Mouse (Mus musculus): ENCODE results near the gene Ahctf1.
"Not testable (repeated sequence)": the region's sequence is repeated elsewhere in the genome, so short reads cannot be mapped to it uniquely, and the experiment has no call there.

The Ahctf1 gene

DNA sequence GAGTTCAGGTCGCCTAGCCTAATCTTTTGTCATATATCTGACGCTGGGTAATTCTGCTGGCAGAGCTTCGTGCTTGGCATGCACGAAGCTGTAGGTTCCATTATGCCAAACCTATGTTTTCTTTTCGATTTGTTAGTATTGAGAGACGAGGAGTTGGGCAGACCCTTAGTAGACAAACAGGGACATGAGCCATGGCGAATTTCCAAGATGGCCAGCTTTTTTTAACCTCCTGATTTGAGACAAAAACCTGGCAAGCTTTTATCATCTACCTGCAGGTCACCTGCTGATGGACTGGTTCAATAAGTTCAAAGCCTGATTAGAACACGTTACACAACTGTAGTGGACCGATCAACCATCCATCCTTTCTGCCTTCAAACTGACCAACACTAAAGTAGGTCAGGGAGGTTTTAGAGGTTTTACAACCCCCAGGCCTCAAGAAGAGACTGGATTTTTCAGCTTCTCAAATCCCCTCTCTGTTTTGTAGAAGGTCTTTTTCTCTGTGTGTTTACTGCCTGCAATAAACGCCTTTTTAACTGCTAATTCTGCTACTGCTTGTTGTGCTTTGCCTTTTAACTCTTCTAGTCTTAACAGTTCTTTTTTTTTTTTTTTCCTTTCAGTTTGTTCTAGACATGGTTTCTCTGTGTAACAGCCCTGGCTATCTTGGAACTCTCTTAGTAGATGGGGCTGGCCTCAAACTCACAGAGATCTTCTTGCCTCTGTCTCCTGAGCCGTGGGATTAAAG lies 831 bp upstream of the Ahctf1 start:
- DNase-seq (ENCODE audit: low spot score): peak; percentile 20

DNA sequence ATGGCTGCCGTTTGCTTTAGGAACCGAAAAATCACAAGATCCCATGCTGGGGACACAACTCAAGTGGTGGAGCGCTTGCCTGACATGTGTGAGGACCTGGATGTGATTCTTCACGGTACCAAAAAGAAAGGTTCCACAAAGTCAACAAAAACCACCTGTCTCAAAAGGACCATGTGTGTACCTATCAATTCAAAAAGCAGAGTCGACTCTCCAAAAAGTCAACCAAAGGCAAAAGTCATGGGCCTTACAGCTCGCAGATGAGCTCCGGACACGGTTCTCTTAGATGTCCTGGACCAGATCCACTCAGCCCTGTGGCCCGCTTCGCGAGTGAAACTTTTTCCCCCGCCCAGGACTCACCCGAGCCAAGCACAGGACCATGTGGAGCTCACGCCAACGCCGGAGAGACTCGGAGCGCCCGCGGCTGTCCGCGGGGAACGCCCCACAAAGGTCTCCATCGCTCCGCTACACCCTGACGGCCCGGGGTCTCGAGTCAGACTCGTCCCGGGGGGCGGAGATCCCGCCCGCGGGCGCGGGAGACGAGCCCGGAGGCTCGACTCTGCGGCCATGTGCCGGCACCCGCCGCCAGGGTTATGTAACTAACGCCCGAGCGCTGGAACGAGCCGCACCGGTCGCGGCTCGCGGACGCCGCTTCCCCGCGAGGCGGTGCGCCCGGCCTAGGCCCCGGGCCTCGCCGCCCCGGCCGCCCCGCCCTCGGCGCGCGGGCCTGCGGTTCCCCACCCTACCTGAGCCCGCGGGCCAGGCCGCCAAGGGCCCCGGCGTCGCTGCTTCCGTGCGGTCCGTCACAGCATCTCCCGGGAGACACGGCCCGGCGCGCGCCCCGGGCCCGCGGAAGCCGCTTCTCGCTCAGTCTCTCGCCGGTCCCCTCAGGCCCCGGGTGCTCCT lies 619 bp downstream of the Ahctf1 start, which contains the start of gene Gm10518:
Gene Gm10518 (plus strand): TSS at position 767 of the 903 bp plus-strand sequence.
- peak; percentile 71 for DNase-seq (ENCODE audit: low spot score)

DNA sequence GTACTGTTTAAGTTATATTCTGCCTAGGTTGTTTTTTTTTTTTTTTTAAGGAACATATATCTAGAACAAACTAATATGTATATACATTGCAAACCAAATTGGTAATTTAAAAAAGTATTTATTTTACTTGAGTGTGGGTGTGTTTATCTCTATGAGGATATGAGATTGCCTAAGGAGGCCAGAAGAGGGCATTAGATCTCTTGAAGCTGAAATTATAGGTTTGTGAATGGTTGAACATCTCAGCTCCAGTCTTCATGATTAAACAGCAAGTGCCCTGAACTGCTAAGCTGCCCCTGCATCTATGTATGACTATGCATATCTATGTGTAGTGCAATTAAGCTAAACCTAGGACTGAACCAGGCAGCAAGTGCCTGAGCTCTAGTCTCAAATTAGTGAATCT lies 4.7 kb downstream of the Ahctf1 start:
- no peak for DNase-seq (ENCODE audit: low spot score)

DNA sequence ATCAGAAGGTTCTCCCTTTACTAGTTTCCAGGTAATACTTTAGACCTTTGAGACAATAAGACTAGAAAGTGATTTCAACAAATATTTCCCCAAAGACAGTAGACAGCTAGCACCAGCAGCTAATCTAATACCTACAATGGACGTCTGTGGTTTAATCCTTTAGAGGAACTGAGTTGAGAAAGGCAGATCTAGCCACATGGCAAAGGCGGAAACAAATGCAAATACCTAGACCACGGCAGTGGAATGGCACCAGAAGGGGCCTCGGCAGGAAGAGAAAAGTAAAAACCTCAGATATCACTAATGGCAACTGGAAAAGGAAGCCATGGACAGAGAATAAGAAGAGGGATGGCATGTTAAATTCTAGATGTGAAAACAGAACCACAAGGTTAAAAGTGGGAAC lies 16.2 kb downstream of the Ahctf1 start:
- DNase-seq (ENCODE audit: low spot score): no peak

DNA sequence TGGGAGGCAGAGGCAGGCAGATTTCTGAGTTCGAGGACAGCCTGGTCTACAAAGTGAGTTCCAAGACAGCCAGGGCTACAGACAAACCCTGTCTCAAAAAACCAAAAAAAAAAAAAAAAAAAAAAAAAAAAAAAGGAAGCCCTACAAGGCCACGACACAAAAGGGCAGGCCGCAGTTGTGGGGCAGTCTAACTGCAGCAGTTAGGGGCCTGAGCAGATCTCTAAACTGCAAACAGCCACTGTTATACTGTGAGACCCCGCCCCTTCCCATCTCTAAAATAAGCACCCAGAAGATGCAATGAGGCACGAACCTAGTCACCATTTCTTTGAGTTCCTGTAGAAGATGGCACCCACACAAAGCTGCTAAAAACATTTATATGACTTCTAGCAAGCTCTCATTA lies 18.0 kb downstream of the Ahctf1 start:
- no peak for DNase-seq (ENCODE audit: low spot score)

DNA sequence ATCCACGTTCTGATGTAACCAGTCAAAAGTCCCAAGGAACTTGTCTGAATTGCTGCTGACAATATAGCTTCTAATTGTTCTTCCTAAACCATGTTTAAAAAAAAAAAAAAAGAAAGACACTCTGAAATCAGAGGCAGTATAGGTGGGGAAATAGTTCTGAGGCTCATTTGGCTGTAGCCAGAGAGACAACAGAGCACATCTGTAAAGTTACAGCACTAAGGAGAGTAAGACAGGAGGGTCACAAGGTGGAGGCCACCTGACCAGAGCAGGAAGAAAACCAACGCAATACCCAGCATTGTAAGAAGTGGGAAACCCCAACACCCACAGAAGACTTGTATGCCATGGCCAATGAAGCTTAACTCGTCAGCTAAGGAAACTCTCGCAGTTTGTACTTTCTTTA lies 19.4 kb downstream of the Ahctf1 start:
- no peak for DNase-seq (ENCODE audit: low spot score)

DNA sequence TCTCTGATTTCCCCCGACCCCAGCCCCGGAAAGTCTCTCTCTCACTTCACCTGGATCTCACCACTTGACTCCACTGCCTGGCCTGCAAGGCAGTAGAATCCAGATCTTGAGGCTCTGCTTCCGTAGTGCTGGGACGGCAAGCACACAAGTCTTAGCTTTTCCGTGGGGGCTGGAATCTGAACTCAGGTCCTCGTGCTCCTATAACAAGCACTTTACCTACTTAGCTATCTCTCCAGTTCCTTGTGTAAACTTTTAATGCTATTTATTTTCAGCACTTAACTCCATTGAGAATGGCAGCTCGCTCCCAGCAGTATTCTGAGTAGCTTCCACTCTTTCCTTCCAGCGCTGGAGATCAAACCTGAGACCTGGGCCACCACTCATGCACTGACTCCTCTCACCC lies 26.6 kb downstream of the Ahctf1 start:
- DNase-seq (ENCODE audit: low spot score): no peak

DNA sequence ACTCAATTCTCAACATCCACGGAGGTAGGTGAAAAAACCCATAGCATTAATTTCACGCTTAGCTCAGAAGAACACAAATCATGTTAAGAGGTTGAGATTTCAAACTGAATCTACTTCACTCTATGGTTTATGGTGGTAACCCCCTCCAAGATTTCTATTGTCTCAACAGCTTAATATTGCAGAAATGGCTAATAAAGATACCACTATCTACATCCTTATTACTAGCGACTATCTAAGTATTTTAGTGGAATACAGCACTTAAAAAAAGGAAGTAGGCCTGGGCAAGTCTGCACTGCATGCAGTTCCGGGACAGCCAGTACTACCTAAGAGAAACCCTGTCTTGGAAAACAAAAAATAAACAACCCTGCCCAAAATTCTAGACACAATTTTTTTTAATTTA lies 42.9 kb downstream of the Ahctf1 start:
- DNase-seq (ENCODE audit: low spot score): no peak

DNA sequence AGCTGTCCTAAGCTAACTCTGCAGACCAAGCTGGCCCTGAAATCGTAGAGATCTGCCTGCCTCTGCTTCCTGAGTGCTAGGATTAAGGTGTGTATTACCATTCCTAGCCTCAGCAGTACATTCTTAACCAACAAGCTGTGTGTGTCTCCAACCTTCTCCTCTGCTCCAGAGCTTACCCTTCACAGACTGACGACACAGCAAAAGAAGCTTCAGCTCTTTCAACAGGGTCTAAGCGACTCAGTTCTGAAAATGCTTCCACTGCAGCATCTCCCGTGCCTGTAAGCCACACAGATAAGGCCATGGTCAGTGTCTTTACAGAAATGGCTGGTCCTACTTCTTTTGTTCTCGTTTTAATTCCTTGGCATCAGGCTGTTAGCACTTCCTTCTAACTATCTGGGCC lies 43.4 kb downstream of the Ahctf1 start:
- no peak for DNase-seq (ENCODE audit: low spot score)

DNA sequence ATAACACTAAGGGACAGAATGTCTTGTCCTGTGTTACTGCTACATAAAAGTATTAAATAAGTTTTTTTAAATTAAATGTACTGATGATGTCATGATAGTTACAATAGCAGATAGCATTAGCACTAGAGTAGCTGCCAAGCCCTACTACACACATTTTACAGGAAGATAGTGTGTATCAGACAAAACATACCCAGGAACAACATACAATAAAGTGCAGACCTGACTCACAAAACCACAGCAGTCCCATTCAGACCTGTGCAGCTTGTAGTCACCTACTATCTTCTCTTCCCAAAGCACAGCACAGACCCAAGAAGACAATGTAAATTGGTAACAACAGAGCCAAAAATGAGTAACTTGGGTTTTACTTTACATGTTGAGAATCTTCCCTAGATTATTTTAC lies 47.0 kb downstream of the Ahctf1 start:
- DNase-seq (ENCODE audit: low spot score): no peak

DNA sequence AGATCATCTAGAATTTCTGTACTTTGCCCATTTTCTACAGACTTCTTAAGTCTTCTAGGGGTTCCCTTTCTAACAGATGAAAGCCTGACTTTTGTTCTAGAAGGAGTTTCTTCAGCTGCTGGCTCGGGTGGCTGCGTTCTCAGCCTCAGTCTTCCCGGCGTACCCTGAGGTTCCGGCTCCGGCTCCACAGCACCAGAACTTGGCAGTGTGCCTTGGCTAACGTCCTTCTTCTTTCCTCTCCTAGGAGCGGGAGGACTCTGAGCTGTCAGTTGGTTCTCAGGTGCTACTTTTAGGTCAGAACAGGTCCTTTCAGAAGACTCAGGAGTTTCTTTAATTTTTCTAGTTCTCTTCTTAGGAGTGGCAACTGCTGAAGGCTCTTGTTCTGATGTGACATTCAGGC lies 50.5 kb downstream of the Ahctf1 start:
- DNase-seq (ENCODE audit: low spot score): no peak

DNA sequence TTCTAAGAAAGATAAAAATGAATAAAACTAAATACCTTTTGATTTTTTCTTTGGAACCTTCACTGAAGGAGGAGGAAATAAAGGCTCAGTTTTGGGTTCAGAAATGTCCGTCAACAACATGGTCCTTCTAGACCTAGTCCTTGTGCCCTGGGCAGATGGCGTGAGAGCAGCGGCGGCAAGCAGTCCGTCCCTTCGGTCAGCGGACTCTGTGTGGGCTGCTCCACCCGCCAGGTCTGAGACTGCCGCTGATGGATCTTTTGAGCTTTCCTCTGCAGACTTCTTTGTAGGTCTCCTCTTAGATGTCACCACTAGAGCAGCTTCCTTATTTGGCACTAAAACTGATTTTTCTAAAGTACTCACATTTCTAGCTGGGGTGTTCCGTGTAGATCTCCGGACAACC lies 51.2 kb downstream of the Ahctf1 start:
- DNase-seq (ENCODE audit: low spot score): no peak

DNA sequence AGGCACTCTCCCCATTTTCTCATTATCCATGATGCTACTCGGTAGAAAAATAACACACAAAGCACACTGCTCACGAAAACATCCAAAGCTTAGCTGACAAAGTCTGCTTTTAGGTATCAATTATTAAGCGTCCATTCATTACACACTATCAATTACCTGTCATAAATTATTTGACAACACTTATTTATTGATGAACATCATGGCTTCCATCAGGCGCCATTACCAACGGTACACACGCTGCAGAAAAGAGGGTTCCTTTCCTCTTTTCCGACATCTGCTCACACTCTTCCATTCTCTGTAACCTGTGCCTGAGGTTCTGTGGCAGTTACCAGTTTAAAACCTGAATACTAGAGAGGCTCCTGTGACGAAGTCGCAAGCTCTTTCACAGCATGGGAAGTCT lies 58.3 kb downstream of the Ahctf1 start, which contains the start of gene Kif28:
Gene Kif28 (minus strand): TSS at position 101 of the 400 bp plus-strand sequence.
- no peak for DNase-seq (ENCODE audit: low spot score)

DNA sequence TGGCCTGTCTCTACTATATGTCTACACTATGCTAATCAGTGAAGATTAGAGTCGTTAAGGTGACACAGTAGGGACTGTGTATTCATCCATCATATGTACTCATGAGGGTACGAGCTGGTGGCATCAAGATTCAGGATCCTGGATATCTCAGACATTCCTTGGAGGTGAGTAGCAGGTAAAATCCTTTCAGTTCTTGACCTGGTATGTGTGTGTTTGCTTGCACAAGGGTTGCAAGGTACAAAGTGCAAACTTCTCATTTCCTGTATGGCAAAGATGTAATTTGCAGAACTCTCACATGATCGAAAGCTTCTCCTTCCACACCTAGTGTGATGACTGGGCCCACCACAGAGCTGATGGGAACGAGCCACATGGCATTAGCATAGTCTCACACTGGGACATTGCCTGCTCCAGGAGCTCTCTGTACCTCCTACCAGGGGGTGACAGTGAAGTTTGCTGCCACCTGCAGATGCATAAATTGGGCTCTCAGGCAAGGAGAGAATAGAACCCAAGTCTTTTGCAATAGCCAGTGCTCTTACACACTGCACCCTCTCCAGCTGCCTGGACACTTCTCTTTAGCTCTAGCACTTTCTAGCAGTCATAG lies 59.8 kb downstream of the Ahctf1 start:
- no peak for DNase-seq (ENCODE audit: low spot score)

DNA sequence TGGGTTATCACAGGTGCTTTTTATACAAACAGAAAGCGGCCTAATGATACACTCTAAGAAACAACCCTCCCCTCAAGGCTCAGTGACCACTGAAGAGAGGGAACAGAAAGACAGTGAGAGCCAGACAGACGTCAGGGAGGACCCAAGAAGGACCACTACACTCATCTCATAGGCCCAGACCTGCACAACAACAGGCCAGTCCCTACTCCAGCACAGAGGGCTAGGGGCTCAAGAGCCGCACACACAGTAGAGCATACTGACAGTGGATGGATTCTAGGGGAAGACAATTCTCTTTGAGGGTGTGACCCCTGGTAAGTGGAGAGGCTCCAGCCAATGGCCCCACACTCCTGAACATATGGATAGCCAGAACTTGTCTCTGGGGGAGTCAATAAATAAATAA lies 67.0 kb downstream of the Ahctf1 start:
- no peak for DNase-seq (ENCODE audit: low spot score)

DNA sequence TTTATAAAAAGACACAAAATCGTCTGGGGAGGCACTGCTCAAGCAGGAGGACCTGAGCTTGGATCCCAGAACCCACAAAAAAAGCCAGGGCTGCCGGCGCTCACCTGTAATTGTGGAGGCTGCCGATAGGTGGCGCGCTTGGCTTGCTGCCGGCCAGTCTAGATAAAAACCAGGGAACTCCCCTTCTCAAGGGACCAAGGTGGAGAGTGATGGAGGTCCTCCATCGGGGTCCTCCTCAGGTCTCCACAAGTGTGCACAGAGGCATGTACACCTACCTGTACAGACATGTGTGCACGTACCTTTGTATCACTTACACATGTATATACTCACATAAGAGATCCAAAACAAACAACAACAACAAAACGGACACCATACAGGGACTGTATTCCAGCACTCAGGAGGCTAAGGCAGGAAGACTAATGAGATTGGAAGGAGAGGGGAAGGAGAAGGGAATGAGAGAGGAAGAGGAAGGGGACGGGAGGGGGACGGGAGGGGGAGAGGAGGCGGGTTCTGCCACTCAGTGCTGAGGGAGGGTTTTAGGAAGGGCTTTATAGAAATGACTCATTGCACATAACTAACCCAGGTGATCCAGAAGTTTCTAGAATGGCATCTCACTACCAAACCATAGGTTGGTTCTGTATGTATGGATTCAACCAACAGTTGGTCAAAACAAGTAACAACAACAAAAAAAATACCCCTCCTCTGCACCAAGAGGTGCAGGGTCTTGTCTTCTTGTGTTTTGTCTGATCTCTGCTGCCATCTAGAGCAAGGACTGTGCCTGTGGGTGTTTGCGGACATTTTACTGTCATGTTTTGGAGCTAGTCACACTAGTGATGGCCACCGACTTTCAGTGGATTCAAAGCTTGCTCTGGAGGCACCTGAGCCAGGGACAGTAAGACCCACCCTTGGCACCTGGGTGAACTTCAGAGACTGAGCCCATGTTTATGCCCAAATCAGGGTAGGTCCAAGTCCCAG lies 68.7 kb downstream of the Ahctf1 start:
- peak; percentile 55 for DNase-seq (ENCODE audit: low spot score)

DNA sequence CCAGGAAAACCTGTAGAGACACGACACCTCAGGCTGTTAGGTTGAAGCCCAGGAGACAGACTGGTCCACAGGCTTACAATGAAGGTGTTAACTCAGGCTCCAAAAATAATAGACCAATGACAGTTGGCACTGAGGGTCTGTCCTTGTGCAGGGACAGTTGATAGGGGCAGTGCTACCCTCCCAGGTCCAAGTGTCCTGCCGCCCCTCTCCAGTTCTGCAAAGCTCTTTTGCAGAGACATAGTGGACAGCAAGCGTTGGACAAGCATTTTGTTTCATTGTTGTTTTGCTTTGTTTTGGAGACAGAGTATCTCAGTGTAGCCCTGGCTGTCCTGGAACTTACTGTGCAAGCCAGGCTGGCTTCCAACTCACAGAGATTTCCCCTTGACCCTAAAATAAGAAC lies 72.1 kb downstream of the Ahctf1 start:
- DNase-seq (ENCODE audit: low spot score): no peak

DNA sequence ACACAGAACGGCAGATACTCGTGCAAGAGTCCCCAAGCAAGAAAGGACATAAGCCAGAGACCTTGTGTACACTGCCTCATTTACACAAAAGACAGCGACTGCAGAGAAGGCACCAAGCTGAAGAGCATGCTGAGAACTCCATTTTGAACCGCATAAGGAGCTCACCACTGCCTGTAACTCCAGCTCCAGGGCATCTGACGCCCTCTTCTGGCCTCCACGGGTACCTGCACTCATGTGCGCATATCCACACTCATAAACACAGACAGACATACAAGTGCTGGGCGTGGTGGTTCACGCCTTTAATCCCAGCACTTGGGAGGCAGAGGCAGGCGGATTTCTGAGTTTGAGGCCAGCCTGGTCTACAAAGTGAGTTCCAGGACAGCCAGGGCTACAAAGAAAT lies 74.8 kb downstream of the Ahctf1 start:
- DNase-seq (ENCODE audit: low spot score): no peak

DNA sequence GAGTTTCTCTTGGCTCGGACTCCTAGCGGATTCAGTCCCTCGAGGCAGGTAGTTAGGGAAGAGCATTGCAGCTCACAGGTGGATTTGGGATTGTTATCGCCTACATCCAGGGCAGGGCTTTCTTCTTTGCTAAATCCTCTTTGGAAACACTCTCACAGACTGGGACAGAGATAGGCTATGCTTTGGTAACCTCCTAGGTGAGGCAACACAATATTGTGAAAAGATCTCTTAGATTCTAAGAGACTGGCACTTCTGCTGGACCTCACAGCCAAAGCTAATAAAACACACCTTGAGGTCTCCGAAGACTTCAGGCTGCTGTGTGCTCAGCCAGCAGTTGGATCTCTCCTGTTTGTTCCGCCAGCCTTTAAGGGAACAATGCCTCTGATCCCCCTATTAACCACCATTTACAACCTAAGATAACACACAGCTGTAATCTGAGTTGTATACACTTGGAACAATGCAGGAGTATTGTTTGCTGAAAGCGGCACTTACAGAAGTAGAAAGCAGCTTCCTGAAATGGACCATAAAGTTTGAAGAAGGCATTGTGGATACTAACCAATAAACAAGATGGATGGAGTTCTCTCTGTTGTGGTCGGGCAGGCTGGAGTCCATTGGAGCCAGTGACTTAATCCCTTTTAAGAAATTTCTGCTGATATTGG lies 80.5 kb downstream of the Ahctf1 start:
- DNase-seq (ENCODE audit: low spot score): no peak

DNA sequence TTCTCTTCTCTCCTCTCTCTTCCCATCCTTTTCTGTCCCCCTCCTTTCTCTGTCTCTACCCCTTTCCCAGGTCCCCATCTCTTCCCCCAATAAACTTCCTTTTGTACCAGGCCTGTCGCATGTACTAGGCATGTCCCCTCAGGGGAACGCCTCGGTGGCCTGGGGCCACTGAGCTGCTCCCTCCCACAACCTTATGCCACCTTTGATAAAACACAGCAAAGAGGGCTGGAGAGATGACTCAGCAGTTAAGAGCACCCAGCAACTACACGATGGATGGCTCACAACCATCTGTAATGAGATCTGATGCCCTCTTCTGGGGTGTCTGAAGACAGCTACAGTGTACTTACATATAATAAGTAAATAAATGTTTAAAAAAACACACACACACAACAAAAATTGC lies 87.7 kb downstream of the Ahctf1 start:
- DNase-seq (ENCODE audit: low spot score): no peak

DNA sequence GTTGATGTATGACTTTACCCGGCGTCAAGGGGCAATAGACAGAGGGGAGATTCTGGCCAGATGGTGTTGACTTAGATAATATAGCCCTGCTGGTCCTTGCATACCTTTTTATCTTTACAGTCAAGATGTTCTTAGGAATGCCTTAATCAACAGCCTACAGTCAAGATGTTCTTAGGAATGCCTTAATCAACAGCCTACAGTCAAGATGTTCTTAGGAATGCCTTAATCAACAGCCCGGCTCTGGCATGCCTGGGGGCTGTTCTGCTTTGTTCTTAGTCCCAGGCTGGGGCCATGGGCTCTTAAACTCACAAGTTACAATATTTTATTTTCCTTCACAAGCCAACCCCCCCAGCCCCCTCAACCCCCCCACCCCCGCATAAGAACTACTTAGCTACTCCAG lies 88.2 kb downstream of the Ahctf1 start:
- DNase-seq (ENCODE audit: low spot score): not testable (repeated sequence)
